Mouse (Mus musculus) lung, postnatal 10 days (tissue): ENCODE results near the gene Mtss1l.
A peak's percentile ranks its signal among the peaks of the same experiment; 100 is the strongest.

ENCODE experiments used
- DNase-seq: peaks from one replicate; pipeline ENCODE4 v3.0.0; 2021

Gene Mtss1l

DNA sequence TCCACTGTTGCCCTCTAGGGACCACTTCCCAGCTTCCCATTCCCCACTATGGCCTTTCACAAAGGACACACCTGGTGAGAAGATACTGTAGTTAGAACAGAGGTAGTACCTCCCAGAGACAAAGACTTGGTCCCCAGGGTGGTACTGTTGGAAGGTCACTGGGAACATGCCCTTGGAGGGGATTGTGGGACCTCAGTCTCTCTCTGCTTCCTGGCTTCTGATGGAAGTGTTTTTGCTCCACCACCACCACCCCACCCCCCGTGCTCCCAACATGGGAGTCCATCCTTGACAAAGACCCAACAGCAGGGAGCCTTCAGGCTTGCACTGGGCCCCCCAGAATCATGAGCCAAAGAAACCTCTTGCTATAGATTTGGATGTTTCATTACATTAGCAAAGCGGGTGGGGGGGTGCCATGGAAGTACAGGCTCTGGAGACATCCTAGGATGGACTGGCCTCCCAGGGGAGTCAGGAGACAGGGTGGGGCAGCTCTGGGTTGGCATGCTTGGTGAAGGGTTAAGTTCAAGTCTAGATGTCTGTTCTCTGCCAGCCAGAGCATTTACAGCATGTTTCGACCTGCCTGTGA is 14.9 kb upstream of the Mtss1l start:
- DNase-seq, result no peak

DNA sequence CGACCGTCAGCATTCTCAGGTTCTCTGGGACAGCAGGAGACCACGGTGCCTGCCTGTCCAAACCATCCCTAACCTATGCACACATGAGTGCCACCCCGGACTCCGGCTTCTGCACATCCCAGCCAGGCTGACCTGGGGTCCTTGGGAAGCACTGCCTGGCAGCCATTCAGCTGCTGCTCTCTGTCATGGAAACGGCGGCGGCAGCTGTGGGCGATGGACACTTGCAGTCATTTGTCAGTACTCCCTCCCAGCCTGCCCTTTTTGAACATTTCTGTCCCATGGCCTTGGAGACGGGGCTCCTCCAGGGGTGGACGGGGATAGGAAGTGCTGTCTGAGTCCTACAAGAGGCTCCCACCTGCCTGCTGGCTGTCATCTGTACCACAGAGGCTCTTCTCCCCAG is 12.8 kb upstream of the Mtss1l start:
- peak; percentile 49 for DNase-seq

DNA sequence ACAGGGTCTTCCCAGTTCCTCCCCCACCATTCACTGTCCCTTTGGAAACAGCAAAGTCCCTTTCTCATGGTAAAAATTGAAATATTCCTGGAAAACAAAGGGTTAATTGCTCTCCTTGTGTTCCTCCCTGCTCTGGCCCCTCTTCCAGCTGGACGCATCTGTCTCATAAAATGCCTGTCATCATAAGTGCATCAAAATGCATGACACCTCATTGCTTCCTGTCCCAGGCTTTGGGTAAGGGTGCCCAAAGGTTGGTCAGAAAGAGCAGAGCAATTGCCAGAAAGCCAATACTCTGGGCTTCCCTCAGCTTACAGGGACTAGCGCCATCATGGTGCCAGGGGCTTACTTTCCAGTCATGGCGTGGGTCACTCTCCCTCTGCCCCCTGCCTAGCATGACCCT is 10.7 kb upstream of the Mtss1l start:
- DNase-seq, result peak; percentile 74

DNA sequence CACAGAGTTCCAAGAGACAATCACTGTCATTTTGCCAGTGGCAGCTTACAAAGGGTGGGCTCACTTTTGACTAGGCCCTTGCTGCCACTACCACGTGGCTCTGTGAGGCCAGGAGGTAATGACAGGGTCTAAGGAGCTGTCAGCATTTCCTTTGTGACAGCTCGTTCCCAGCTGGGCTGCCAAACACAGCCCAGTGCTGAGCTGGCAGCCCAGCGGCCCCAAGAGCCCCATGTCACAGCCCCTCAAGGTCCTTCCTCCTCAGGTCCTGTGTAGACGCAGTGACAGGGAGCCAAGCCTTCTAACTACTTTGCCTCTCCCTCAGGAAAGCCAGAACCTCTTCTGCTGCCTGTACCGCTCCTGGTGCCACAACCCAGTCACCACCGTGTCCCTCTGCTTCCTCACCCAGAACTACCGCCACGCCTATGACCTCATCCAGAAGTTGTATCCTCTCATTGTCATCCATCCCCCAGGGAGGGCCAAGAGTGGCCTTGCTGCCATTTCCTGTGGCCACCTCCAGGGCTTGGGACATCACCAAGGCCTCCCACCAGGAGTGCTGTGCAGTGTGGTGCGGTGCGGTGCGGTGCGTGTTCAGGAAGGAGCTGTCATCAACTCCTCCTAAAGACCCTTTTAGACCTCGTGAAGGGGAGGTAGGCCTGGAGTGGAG is 9.9 kb upstream of the Mtss1l start:
- DNase-seq, result peak; percentile 87

DNA sequence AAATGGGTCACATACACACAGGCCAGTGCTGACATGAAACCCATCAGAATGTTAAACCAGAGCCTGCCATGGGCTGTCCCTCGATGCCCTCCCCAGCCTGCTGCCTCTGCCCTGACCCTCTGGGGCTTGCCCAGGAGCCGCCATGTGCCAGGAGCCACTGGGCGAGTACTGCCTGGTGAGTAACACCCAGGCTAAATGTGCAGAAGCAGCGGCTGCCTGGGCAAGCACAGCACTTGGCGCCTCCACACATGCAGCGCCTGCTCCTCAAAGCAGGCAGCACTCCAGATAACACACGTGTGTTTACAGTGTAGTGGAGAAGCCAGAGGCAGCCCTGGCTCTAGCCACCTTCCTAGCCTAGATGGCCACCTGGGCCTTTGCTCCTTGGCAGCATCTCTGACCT is 8.2 kb upstream of the Mtss1l start:
- DNase-seq, result peak; percentile 54

DNA sequence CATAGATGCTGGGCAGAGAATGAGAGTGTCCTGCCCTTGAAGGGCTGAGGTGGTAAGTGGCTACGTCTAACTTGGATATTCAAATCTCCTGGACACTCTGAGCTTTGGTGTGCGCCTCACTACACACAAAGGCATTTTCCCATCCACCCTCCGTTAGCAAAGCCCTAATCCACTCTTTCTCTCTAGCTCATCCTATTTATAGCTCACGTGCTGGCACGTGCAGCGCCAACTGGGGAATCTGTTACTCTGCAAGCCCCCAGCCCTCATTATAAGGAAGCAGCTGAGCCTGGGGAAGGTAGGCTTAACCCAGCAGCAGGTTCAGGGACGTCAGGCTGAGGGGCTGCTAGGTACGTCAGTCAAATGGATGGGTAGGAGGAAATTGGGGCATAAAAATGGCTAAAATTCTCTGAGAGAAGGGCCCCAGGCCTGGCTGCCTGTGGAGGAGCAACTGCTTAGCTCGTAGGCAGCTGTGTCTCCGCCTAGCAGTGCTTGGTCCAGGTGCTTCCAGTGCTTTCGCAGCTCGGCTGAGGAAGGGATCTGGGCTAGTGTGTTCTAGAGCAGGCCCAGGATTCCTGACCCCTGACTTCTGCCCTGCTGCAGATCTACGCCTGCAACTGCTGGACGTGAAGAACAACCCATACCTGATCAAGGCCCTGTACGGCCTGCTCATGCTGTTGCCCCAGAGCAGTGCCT is 6.3 kb upstream of the Mtss1l start:
- no peak for DNase-seq

DNA sequence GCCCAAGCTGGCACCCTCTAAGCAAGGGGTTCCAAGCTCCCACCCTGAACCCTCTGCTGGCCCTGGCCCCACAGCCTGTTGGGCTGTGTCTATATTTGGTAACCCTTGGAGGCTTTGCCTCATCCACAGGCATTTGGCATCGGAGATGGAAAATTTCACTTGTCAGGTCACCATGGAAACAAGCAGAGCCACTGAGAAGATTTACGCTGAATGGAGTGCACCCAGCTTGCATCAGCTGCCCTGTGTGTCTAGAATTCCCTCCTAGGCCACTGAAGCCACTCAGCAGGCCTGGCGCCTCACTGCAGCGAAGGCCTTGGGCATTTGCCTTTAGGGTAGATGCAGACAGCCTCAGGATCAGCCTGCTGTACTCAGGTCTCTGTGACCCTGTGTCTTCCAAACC is 5.2 kb upstream of the Mtss1l start:
- peak; percentile 88 for DNase-seq

DNA sequence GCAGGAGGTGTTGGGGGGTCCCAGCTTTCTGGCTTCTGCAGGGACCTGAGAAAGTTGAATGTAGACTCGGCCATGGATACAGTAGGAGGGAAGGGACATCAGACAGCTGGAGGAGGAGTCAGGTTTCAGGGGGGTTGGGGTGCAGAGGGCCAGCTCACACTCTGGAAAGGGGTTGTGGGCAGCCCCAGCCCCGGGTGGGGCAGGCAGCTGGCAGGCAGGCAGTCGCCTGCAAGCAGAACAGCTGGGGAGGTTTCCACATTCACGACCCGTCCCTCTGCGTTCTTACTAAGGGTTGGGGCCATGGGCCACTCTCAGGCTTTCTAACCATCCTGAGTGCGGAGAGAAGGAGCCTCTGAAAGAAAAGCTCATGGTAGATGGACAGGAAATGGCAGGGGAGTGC is 4.1 kb upstream of the Mtss1l start:
- peak; percentile 66 for DNase-seq

DNA sequence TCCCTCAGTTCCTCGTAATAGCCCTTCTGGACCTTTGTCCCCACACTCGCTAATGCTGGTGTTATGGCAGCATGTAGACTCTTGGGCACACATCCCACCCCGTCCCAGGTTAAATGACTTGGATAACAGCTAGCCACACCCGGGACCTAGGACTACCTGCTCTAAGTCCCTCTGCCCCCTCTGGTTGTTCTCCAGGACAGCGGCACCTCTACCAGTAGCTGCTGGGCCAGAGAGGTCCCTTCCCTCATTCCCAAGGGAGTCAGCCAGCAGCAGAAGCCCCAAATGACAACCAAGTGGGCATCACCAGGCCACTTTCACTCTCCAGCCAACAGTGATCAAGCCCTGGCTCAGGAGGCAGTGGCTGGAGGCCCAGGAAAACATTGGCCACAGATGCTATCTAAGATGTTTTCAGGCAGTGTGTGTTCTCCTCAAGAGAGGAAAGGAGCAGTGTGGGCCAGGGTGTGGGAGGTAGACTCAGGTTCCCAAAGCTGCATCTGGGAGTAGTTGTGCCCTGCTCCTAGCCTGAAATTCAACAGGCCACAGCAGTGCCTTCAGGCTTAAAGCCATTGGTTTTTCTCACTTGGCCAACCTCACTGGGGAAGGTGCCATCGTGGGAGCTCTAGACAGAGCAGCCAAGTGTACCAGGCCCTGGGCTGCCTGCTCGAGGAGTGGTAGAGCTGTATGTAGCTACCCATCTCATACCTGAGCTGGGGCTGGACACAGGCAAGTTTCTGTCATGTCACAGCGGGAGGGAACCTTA is 2.9 kb upstream of the Mtss1l start:
- DNase-seq, result no peak

DNA sequence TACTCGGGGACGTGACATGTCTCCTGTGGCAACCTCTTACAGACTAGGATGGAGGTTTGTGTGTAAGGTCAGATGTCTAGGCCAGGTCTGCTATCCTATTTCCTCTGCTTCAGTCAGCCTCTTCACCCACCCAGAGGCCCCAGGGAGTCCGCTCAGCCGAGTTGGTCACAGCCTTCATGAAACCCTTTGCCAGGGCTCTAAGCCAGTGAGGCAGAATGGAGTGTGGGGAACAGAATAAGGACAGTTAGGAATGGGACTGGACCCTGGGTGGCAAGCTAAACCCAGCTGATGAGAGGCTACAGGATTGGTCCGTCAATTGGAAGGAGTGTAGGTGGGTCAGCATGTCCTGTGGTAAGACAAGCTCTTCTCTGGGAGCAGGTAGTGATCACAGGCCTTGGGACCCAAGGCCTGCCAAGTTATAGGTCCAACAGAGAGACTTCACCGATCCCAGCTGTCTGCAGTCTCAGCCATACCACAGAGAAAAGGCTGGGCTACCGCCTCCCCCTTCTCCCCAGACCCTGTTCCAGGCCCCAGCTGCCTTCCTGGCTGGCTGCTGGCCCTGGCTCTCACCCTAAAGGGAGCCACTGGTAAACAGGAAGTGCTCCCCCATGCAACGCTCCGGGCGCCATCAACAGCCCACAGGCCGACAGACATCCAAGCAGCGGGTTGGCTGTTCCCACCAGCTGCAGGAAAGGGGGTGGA is 2.2 kb upstream of the Mtss1l start:
- peak; percentile 94 for DNase-seq

DNA sequence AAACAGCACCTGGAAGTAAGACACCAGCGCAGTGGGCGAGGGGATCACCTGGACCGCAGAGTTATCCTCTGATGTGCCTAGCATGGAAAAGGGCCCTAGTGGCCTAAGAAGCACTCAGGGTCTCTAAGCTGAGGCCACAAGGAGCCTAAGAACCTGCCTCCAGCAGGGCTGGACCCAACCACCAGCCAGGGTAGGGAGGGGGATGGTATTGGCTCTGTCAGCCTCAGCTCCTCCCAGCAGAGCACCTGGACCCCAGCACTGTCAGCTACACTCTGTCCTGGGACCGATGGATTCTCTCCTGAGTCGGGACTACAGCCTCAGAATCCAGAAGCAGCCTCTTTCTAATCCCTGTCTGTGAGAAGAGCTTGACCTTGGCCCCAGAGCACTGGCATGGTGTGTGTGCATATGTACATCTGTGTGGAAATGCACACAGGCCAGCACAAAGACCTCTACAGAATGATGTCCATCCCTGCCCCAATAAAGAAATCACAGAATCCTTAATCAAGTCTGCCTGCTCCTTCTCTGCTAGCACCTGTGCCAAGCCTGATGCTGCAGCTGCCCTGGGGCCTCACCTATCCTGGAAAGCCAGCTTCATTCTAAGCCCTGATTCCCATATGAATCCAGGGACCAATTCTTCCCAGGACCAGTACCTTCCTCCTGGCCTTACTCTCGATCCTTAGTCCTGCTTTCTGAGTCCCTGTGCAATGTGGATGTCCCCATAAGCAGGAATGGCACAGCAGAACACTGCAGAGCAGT is 1.2 kb upstream of the Mtss1l start:
- no peak for DNase-seq

DNA sequence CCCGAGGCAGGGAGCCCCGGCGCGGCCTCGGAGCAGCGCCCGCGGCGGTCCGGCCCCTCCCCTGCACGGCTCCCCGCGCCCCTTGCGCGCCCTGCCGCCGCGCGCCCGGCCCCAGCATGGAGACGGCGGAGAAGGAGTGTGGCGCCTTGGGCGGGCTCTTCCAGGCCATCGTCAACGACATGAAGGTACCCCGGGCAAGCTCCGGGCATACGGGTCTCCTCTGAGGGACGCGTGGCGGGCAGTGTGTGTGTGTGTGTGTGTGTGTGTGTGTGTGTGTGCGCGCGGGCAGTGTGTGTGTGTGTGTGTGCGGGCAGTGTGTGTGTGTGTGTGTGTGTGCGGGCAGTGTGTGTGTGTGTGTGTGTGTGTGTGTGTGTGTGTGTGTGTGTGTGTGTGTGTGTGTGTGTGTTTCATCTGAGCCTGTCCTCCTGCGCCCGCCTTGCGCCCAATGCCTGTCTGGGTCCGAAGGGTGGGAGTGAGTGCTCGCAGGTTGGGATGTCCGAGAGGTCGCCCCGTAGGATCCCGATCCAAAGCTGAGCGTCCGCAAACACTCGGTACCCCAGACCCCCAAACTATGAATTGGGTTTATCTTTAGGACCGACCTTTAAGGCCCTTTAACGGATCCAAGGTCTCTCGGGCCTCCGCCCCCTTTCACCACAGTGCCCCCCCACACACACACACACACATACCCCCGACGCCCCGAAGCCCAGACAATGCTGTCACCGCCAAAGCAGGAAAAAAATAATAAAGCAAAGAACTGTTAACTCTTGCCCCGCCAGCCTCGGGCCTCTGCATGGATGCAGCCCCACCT is 534 bp downstream of the Mtss1l start:
- peak; percentile 73 for DNase-seq

DNA sequence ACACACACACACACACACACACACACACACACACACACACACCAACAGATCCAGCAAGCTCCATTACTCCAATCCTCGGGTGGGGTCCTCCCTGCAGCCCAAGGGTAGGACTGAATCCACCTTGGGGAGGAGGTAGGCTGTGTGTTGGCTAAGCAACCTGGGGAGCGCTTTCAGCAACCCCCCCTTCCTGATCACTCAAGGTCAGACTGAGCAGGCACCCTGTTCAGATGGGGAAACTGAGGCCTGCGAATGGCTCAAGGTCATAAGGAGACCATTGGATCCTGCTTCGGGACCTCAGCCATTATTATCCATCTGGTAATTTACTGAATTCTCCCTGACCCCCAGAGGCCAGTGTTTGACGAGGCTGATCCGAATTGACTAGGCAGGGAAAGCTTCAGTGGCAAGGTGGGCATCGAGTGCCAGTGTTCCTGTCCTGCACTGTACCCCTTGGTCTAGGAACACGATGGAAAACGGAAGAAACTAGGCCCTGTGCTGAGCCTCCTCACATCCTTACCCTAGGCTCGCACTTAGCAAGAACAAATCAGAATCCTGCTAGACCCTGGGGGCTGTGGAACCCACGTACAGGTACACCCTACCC is 1.2 kb downstream of the Mtss1l start:
- DNase-seq, result no peak

DNA sequence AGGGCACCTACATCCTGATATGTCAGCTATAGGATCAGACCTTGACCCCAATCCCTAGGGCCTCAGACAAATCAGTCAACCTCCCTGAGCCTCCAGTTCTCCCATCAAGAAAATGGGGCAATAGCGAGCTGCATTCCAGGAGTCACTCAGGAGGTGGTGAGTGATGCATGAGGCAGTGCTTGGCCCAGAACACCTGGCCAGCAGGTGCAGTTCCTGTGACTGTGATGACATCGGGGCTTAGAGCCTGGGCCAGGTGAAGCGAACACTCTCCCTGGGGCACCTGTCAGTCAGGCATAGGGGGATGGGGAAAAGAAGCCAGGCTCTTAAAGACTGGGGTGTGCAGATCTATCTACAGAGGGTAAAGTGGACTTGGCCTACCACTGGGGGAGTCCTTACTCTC is 3.2 kb downstream of the Mtss1l start:
- no peak for DNase-seq

DNA sequence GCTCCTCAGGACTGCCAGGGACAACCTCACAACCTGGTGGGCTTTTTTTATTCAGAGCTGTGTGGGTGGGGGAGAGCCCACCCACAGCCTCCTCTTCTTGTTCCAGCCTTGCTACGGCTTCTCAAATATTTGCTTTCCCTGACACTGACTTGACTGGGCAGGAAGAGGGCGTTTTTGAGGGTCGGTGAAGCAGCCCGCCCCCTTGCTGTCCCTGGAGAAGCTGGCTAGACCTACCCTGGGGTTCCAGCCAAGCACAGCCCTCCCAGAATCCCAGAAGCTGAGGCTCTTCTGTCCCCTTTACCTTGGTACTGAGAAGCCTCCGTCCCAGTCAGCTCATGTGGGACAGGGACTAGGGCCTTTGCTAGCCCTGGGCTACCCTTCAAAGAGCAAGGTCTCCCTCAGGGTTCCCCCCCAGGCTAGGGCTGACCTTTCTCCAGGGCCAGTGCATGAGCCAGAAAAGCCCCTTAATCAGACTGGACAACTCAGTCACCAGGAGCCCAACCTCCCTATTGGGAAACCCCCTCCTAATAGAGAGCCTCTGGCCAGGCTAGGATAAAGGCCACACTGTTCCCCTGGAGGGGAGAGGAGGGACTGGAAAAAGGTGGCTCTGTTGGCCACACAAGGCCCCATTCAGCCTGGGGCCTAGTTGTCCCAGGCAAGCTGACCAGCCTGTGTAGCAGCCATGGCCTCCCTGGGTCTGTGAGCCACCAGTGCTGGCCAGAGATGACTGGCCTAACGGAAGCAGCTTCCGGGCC is 4.0 kb downstream of the Mtss1l start:
- peak; percentile 65 for DNase-seq

DNA sequence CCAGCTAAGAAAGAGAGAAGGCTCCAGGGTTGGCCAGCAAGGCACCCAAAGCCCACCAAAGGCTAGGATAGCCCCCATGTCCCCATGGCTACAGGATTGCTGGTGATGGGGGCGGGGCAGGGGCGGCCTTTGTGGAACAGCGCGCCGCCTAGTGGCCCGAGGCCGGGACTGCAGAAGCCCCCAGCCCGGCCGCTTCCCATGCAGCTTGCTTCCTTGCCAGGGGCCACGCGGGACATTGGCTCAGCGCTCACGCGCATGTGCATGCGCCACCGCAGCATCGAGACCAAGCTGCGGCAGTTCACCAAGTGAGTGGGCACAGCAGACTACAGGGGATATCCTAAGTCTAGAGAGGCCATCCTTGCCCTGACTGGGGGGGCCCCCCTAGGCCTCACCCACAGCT is 5.6 kb downstream of the Mtss1l start:
- DNase-seq, result peak; percentile 79

DNA sequence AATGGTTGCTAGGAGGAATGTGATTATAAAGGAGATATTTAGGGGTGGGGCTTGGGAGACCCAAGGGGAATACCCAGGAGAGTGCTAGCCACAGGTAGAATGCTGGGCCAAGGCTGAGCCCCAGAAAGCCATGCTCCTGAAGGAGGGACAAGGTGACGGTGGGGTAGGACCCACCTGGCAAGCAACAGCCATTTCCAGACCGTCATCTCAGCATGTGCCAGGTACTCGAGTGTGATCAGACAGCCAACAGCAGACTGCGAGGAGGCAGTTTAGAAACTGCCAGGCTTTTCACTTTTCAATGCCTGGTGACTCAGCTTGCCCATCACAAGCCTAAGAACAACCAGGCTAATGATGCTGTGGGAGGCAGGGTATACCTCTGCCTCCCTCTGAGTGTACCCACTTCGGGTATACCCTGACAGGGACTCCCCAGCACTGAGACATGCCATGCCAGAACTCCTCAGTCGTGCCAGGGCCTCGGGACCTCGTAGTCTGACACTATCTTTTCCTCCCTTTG is 10.1 kb downstream of the Mtss1l start:
- no peak for DNase-seq

DNA sequence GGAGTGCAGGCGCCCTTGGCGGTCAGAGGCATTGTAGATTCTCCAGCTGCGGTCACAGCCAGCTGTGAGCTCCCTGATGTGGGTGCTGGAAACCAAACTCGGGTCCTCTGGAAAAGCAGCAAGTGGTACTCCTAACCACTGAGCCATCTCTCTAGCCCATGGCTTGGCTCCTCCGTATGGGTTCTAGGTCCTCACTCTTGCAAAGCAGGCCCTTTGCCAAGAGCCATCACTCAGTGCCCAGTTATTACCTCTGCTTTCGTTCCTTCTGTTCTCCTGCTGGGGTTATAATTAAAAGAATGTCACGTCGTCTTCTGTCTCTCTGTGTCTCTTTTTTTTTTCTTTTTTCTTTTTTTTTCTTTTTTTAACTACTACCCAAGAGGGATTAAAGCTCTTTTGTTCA is 11.8 kb downstream of the Mtss1l start:
- no peak for DNase-seq

DNA sequence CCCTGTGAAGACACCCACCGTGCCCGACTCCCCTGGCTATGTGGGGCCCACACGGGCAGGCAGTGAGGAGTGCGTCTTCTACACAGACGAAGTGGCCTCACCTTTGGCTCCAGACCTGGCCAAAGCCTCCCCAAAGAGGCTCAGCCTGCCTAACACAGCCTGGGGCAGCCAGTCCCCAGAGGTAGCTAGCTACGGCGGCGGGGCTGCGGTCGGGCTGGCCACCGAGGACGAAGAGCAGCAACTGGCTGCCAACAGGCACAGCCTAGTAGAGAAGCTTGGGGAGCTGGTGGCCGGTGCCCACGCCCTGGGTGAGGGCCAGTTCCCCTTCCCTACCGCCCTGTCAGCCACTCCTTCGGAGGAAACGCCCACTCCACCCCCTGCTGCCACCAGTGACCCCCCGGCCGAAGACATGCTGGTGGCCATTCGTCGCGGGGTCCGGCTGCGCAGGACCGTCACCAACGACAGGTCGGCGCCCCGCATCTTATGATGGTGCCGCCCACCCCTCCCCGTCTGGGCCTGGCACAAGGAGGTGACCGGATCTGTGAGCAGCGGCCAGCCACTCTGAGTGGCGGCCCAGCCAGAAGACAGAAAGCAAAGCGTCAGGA is 17.4 kb downstream of the Mtss1l start:
- no peak for DNase-seq
